Mouse (Mus musculus): Measurements from ENCODE around the gene Kank2. TPM values are rescaled to one million over a fixed set of nuclear protein-coding genes. Genes with fewer than 3 reads are reported as not detected.
A peak's percentile ranks its signal among the peaks of the same experiment; 100 is the strongest.

Gene Kank2
- polyA plus RNA-seq (2015; fragmentation: Nextera tagmentation; extraction: Ambion mirVana): 7.3 and 7.5 TPM in 2 replicates

DNA sequence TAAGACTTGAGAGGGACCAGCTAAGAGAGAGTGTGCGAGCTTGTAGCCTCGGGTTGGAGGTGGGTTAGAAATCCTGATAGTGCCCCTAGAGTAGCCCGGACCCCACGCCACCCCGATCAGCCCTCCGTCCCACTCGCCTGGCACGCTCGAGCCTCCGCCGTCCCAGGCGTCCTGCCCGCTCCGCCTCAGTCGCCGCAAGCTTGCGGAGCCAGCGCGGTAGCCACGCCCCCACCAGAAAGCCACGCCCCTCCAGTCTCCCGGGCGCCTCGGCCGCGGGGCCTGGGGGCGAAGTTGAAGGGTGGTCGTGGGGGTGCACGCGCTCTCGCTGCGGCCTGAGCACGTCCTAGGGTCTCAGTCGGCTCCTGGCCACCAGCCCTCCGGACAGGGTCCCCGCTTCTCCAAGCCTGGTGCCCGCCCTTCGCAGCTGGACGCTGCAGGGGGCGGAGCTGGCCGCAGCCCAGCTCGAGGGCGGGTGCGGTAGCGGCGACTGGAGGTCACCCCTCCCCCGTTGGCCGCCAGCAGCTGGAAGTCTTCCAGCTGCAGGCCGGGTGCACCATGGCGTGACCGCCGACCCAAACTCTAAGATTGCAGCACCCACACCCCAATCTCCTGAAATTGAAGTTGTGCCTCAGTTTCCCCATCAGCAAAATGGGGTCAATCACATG lies at the start of gene Kank2:
Gene Kank2 (minus strand): TSS at position 400 of the 665 bp plus-strand sequence.
- under 1% methylated on average over 50 of the region's 52 CpGs for WGBS
- peak within 1 kb of the TSS; percentile 90 for H3K9ac ChIP-seq (ENCODE audit: low read length)
- no peak for TF ChIP-seq EP300 (optimal IDR thresholded peaks at IDR 0.05)
- TF ChIP-seq CTCF (IDR thresholded peaks at IDR 0.05; ENCODE audit: low read depth): 0 out of 2 replicates have a peak, but pooled peaks have one; percentile 11
- peaks cover 15% of the 10 kb centered on the region for H3K36me3 ChIP-seq (ENCODE audit: control insufficient read depth, insufficient read depth, low read length)
- ATAC-seq (ENCODE audit: low FRiP score, low TSS enrichment): peak; percentile 80
- peak within 1 kb of the TSS; percentile 77 for H3K4me3 ChIP-seq (ENCODE audit: low read depth, low read length)
- no peaks in the 10 kb centered on the region for H3K27me3 ChIP-seq (ENCODE audit: control insufficient read depth, insufficient read depth, low read length)
- H3K4me2 ChIP-seq (replicated peaks; ENCODE audit: low read depth): peak within 1 kb of the TSS; percentile 74
- peak within 1 kb of the TSS; percentile 94 for H3K27ac ChIP-seq (replicated peaks)
- H3K4me1 ChIP-seq (replicated peaks; ENCODE audit: control insufficient read depth, insufficient read depth): no peaks in the 10 kb centered on the region
- peak; percentile 87 for DNase-seq (ENCODE audit: low spot score)
- no peaks in the 10 kb centered on the region for H3K9me3 ChIP-seq (ENCODE audit: control insufficient read depth, low read length)

GRCm38 (mm10) chr9:21847926-21848325 lies 49.4 kb upstream of the Kank2 start:
- 31% methylated on average over 10 of the region's 10 CpGs for WGBS
- Histone ChIP-seq H3K4me2 (replicated peaks; ENCODE audit: low read depth) (no peak overlapping the region), H3K4me1 (replicated peaks; ENCODE audit: control insufficient read depth, insufficient read depth) (peaks cover 2% of the 10 kb centered on the region; the same call in 1 of the 2 replicates)

DNA sequence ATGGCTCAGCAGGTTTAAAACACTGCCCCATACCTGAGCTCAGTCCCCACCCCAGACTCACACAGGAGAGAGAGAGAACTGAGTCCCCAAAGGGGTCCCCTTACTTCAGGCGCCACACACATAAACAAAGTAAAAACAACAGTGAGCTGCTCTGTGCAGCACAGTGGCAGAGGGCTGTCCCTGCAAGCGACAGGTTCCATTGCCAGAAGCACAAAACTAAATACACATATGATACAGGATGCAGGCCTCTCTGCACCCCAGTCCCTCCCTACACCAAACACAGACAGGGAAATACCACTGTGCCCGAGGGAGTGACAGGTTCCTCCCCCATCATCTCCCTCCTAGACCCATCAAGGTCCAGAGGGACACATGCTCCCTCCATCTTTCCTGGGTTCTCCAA lies 48.9 kb upstream of the Kank2 start:
- 17% methylated on average over 3 of the region's 3 CpGs for WGBS
- TF ChIP-seq EP300 (optimal IDR thresholded peaks at IDR 0.05) (no peak), CTCF (IDR thresholded peaks at IDR 0.05; ENCODE audit: low read depth) (no peak)
- DNase-seq (ENCODE audit: low spot score) (no peak), ATAC-seq (ENCODE audit: low FRiP score, low TSS enrichment) (no peak)
- Histone ChIP-seq H3K9me3 (ENCODE audit: control insufficient read depth, low read length) (no peaks in the 10 kb centered on the region), H3K4me2 (replicated peaks; ENCODE audit: low read depth) (peak overlapping the region; percentile 54), H3K4me1 (replicated peaks; ENCODE audit: control insufficient read depth, insufficient read depth) (peaks cover 2% of the 10 kb centered on the region; the same call in 1 of the 2 replicates), H3K9ac (ENCODE audit: low read length) (peak overlapping the region; percentile 24; the same call in 1 of the 2 replicates), H3K4me3 (ENCODE audit: low read depth, low read length) (peak overlapping the region; percentile 26; the same call in 1 of the 2 replicates), H3K27me3 (ENCODE audit: control insufficient read depth, insufficient read depth, low read length) (no peaks in the 10 kb centered on the region), H3K27ac (replicated peaks) (peak overlapping the region; percentile 91), H3K36me3 (ENCODE audit: control insufficient read depth, insufficient read depth, low read length) (peaks cover 8% of the 10 kb centered on the region)

More at GRCm38 (mm10) chr9:21847926-21848325, 49.4 kb upstream of the Kank2 start:
- DNase-seq (ENCODE audit: low spot score): no peak
- Histone ChIP-seq H3K4me3 (ENCODE audit: low read depth, low read length) (no peak overlapping the region), H3K27ac (replicated peaks) (peak overlapping the region; percentile 91), H3K9me3 (ENCODE audit: control insufficient read depth, low read length) (no peaks in the 10 kb centered on the region), H3K9ac (ENCODE audit: low read length) (no peak overlapping the region; the same call in 1 of the 2 replicates), H3K27me3 (ENCODE audit: control insufficient read depth, insufficient read depth, low read length) (no peaks in the 10 kb centered on the region), H3K36me3 (ENCODE audit: control insufficient read depth, insufficient read depth, low read length) (peaks cover 8% of the 10 kb centered on the region)
- ATAC-seq (ENCODE audit: low FRiP score, low TSS enrichment): no peak
- TF ChIP-seq EP300 (optimal IDR thresholded peaks at IDR 0.05) (no peak), CTCF (IDR thresholded peaks at IDR 0.05; ENCODE audit: low read depth) (no peak)

GRCm38 (mm10) chr9:21846755-21847341 lies 48.3 kb upstream of the Kank2 start:
- TF ChIP-seq CTCF (IDR thresholded peaks at IDR 0.05; ENCODE audit: low read depth): no peak; the same call in 1 of the 2 replicates
- TF ChIP-seq EP300 (optimal IDR thresholded peaks at IDR 0.05): peak; percentile 71
- DNase-seq (ENCODE audit: low spot score) (peak; percentile 55), ATAC-seq (ENCODE audit: low FRiP score, low TSS enrichment) (peak; percentile 70; the same call in 1 of the 2 replicates)
- Histone ChIP-seq H3K9ac (ENCODE audit: low read length) (no peak overlapping the region), H3K4me3 (ENCODE audit: low read depth, low read length) (peak overlapping the region; percentile 26; the same call in 1 of the 2 replicates), H3K9me3 (ENCODE audit: control insufficient read depth, low read length) (no peaks in the 10 kb centered on the region), H3K27ac (replicated peaks) (peak overlapping the region; percentile 91), H3K4me1 (replicated peaks; ENCODE audit: control insufficient read depth, insufficient read depth) (peaks cover 2% of the 10 kb centered on the region; the same call in 1 of the 2 replicates), H3K36me3 (ENCODE audit: control insufficient read depth, insufficient read depth, low read length) (peaks cover 8% of the 10 kb centered on the region), H3K27me3 (ENCODE audit: control insufficient read depth, insufficient read depth, low read length) (no peaks in the 10 kb centered on the region), H3K4me2 (replicated peaks; ENCODE audit: low read depth) (peak overlapping the region; percentile 54)
- 17% methylated on average over 11 of the region's 11 CpGs for WGBS

DNA sequence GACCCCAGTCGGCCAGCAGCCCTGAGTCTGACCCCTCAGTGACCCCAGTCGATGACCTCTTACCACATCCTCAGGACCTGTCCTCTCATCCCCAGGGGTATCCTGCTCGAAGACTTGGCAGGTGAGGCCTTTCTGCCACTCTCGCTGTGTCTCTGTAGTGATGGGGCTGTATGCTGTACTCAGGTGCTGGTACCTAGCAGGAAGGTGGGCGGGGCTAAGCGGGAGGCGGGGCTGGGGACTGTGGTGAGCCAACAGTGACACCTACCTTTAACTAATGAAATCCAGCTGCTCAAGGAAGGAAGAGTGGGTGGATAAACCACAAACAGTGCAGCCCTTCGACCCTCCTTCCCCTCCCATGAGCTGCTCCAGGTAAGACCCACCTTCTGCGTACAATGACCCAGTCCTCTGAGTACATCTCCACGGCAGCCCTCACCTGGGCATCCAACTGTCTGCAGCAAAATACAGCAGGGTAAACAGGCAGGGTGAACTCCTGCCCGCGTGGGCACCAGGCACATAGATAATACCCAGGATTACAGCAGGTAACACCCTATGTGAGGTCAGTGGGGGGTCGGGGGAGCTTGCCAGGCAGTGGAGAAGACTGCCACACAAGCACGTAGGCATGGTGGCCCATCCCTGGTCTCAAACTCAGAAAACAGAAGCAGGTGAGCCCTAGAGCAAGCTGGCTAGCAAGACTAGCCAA lies 47.0 kb upstream of the Kank2 start:
- DNase-seq (ENCODE audit: low spot score): peak; percentile 84
- Histone ChIP-seq H3K27me3 (ENCODE audit: control insufficient read depth, insufficient read depth, low read length) (no peaks in the 10 kb centered on the region), H3K27ac (replicated peaks) (no peak overlapping the region), H3K36me3 (ENCODE audit: control insufficient read depth, insufficient read depth, low read length) (peaks cover 8% of the 10 kb centered on the region), H3K9me3 (ENCODE audit: control insufficient read depth, low read length) (no peaks in the 10 kb centered on the region), H3K4me3 (ENCODE audit: low read depth, low read length) (no peak overlapping the region), H3K4me1 (replicated peaks; ENCODE audit: control insufficient read depth, insufficient read depth) (peaks cover 2% of the 10 kb centered on the region; the same call in 1 of the 2 replicates), H3K4me2 (replicated peaks; ENCODE audit: low read depth) (no peak overlapping the region), H3K9ac (ENCODE audit: low read length) (no peak overlapping the region)
- TF ChIP-seq CTCF (IDR thresholded peaks at IDR 0.05; ENCODE audit: low read depth): peak; percentile 44
- TF ChIP-seq EP300 (optimal IDR thresholded peaks at IDR 0.05): no peak
- ATAC-seq (ENCODE audit: low FRiP score, low TSS enrichment): no peak; the same call in 1 of the 2 replicates
- WGBS: 39% methylated on average over 14 of the region's 14 CpGs
